Mouse (Mus musculus) bone marrow macrophage, adult 2 months (primary cell): ENCODE data around the gene Filip1.

Source experiments
- CTCF ChIP-seq: IDR thresholded peaks from 2 replicates; pipeline ENCODE4 v1.5.1; 2012; ENCODE audit warnings: low read depth, mild to moderate bottlenecking, low read length, moderate library complexity
- POLR2A ChIP-seq: IDR thresholded peaks from 2 replicates; pipeline ENCODE4 v1.6.1; 2012; ENCODE audit warnings: mild to moderate bottlenecking, low read depth, low read length, borderline replicate concordance

DNA sequence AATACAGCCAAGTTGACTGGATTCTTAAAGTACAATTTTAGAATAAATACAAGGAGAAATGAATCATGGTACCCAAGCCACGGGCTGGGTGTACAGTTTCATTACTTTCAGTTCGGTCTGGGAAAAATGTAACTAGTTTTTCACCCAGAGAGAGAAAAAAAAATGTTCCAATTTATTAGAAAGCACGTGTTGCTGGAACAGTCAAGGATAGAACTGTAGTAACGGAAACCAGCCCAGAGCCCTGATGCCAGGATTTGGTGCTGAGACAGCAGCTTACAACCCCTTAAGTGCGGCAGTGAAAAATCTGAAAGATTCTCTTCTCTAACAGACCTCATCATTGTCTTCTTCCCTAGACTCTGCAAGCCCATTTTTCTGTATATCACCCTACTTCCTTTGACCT, 118.0 kb downstream of the Filip1 start:
- TF ChIP-seq POLR2A (no peak), CTCF (no peak)
